Mouse (Mus musculus) cerebellum, adult 8-10 months (tissue): ENCODE data around the gene Nr1h2.

ENCODE experiments used
- DNase-seq: peaks from one replicate; pipeline ENCODE4 v3.0.0; 2022

Nr1h2 gene

GRCm38 (mm10) chr7:44526414-44527154 is 27.2 kb downstream of the Nr1h2 start:
- no peak for DNase-seq

DNA sequence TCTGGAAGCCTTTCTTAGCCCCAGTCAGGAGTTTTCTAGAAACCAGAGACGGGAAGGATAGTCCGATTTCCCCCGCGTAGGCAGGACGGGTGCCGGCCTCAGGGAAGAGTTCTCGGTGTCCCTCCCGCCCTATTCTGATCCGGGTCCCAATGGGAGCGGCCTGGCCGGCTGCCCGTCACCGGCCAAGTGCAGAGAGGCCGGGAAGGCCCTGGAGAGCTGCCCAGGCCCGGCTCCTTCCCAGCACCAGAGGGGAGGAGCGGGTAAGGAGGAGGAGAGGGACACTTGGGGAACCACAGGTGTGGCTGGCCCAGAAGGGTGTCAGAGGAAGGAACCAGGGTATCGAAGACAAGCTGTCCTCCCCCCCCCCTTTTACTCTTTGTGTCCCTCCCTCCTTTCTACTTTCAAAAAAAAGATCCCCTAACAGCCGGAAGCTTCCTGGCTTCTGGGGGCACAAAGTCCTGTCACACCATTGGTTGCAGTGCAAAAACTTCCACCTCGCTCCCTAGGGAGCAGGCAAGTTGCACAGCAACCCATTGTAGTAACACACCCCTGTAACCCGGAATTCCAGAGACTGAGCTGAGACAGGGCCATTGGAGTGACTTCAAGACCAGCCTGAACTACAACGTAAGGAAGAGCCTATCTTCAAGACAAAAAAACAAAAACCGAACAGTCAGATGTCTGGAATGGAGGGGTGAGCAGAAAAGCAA is 28.5 kb downstream of the Nr1h2 start:
- no peak for DNase-seq

GRCm38 (mm10) chr7:44524502-44524901 is 29.2 kb downstream of the Nr1h2 start, which contains the start of gene Mybpc2:
Gene Mybpc2 (minus strand): TSS chr7:44524656.
- DNase-seq = no peak

DNA sequence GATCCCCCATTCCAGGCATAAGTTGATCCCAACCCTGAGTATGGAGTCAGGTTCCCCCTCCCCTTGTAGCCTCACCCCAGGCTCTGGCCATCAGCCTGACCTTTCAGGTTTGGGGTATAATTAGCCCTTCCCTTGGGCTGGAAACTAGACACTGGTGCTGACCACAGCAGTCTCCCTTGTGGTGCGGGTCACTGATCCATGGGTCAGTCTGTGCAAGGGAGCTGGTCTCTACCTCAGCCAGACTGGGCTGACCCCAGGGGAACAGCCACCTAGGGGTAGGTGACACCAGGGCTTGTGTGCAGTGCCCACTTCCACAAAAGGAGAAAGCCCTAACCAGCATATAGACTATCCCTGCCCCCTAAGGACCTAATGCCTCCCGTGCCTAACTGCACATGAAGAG is 30.7 kb downstream of the Nr1h2 start:
- DNase-seq = no peak

DNA sequence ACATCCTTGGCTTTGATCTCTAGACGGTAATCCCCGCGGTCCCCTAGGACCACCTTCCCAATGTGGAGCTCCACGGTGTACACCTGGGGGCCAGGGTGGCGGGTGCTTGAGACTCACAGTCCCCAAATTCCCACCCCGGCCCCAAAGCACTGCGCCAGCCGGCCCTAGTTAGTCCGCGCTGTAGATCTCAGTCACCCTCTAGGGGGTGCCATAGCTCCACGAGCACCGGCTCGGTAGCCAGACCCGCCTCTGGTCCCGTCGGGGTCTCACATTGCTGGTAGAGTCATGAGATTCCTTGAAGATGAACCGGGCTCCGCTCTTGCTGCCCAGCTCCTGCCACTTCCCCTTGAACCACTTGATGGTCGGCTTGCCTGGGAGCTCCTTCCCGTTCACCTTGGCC is 32.0 kb downstream of the Nr1h2 start:
- DNase-seq = peak; percentile 72

GRCm38 (mm10) chr7:44520990-44521389 is 32.8 kb downstream of the Nr1h2 start:
- no peak for DNase-seq

GRCm38 (mm10) chr7:44519240-44519913 is 34.4 kb downstream of the Nr1h2 start:
- DNase-seq = no peak

GRCm38 (mm10) chr7:44507491-44507890 is 46.3 kb downstream of the Nr1h2 start:
- no peak for DNase-seq

- DNase-seq = peak; percentile 76
Measured at GRCm38 (mm10) chr7:44501563-44502115, 52.1 kb downstream of the Nr1h2 start.

DNA sequence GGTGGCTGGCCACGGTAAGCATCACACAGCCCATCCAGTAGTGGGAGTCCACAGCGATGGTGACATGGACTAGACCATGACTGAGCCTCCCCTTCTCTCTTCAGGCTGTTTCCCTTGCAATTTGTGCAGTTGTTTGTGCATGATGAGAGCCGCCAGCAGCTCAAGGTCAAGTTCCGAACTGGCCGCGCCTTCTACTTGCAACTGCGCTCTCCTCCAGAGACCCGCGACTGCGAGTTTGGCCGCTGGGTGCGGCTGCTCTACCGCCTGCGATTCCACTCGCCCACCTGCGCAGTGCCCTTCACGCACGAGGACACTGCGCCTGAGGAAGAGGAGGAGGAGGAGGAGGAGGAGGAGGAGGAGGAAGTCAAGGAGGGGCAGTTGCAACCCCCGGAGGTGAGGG is 53.7 kb downstream of the Nr1h2 start:
- DNase-seq = no peak
